Mouse (Mus musculus): ENCODE results near the gene Adra1b.
A peak's percentile ranks its signal among the peaks of the same experiment; 100 is the strongest.

Gene Adra1b

GRCm38 (mm10) chr11:43895323-43895722, 5.7 kb downstream of the Adra1b start:
- DNase-seq (ENCODE audit: low read depth, low spot score): no peak

- no peak for DNase-seq (ENCODE audit: low read depth, low spot score)
These were observed 8.5 kb downstream of the Adra1b start for GRCm38 (mm10) chr11:43892546-43892945.

- no peak for DNase-seq (ENCODE audit: low read depth, low spot score)
These were observed 9.6 kb downstream of the Adra1b start for GRCm38 (mm10) chr11:43891457-43891856.

- no peak for DNase-seq (ENCODE audit: low read depth, low spot score)
These were observed 11.6 kb downstream of the Adra1b start for GRCm38 (mm10) chr11:43889208-43889915.

- DNase-seq (ENCODE audit: low read depth, low spot score): no peak
These were observed 12.3 kb downstream of the Adra1b start for GRCm38 (mm10) chr11:43888736-43889135.

- DNase-seq (ENCODE audit: low read depth, low spot score): no peak
These were observed 13.4 kb downstream of the Adra1b start for GRCm38 (mm10) chr11:43887597-43887996.

- DNase-seq (ENCODE audit: low read depth, low spot score): no peak
These were observed 16.5 kb downstream of the Adra1b start for GRCm38 (mm10) chr11:43884521-43884920.

- no peak for DNase-seq (ENCODE audit: low read depth, low spot score)
These were observed 17.3 kb downstream of the Adra1b start for GRCm38 (mm10) chr11:43883641-43884181.

- DNase-seq (ENCODE audit: low read depth, low spot score): no peak
These were observed 23.8 kb downstream of the Adra1b start for GRCm38 (mm10) chr11:43877211-43877610.

- no peak for DNase-seq (ENCODE audit: low read depth, low spot score)
These were observed 33.2 kb downstream of the Adra1b start for GRCm38 (mm10) chr11:43867721-43868281.

GRCm38 (mm10) chr11:43865298-43866165, 35.5 kb downstream of the Adra1b start:
- no peak for DNase-seq (ENCODE audit: low read depth, low spot score)

GRCm38 (mm10) chr11:43853046-43853445, 48.0 kb downstream of the Adra1b start:
- no peak for DNase-seq (ENCODE audit: low read depth, low spot score)

GRCm38 (mm10) chr11:43848056-43848455, 53.0 kb downstream of the Adra1b start:
- no peak for DNase-seq (ENCODE audit: low read depth, low spot score)

GRCm38 (mm10) chr11:43841596-43841995, 59.4 kb downstream of the Adra1b start:
- DNase-seq (ENCODE audit: low read depth, low spot score): no peak

- no peak for DNase-seq (ENCODE audit: low read depth, low spot score)
These were observed 60.5 kb downstream of the Adra1b start for GRCm38 (mm10) chr11:43840491-43840890.

- DNase-seq (ENCODE audit: low read depth, low spot score): peak; percentile 66
These were observed 64.9 kb downstream of the Adra1b start for GRCm38 (mm10) chr11:43835880-43836740.

GRCm38 (mm10) chr11:43835456-43835855, 65.6 kb downstream of the Adra1b start:
- DNase-seq (ENCODE audit: low read depth, low spot score): no peak

- no peak for DNase-seq (ENCODE audit: low read depth, low spot score)
These were observed 66.5 kb downstream of the Adra1b start for GRCm38 (mm10) chr11:43834531-43834930.

- DNase-seq (ENCODE audit: low read depth, low spot score): no peak
These were observed 69.5 kb downstream of the Adra1b start for GRCm38 (mm10) chr11:43831530-43831929.

GRCm38 (mm10) chr11:43826769-43827168, 74.2 kb downstream of the Adra1b start:
- no peak for DNase-seq (ENCODE audit: low read depth, low spot score)

GRCm38 (mm10) chr11:43823349-43823748, 77.7 kb downstream of the Adra1b start:
- DNase-seq (ENCODE audit: low read depth, low spot score): no peak

All from ES-CJ7 (cell line).